Mouse (Mus musculus): ENCODE measurements at regions not wholly inside any gene's neighbourhood (a gene's known extent, or its start where the extent isn't known, plus 50 kb on each side); places are given as distances from the start of the nearest gene placed in this dataset.
"Not testable (repeated sequence)": the region's sequence is repeated elsewhere in the genome, so short reads cannot be mapped to it uniquely, and the experiment has no call there.

GRCm38 (mm10) chr2:53276435-53276834 is 84.9 kb downstream of the Arl6ip6 start:
- DNase-seq = no peak

DNA sequence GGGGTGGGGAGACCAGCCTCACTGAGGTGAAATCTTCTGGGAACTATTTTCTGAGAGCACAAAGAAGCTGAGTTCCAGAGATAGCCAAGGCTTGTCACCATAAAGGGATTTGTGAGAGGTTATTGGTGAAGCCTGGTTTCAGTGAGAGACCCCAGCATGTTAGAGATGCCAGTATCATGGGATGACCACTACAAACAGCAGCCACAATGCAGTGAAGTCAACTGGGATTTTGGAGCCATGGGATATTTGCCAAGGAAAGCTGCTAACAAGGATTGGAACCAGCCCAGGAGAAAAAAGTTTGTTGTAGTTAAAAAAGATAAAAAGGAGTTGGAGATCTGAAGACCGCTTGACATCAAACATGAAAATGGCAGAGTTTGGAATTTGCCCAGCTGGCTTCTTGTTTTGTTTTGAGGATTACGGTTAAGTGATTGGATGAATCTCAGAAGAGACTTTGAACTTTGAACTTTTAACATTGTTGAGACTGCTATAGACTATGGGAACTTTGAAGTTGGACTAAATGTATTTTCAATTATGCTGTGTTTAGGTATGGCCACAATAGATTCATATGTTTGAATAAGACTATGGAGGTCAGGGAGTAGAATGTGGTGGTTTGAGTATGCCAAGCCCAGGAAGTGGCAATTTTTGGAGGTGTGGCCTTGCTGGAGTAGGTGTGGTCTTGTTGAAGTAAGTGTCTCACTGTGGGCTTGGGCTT is 110.3 kb downstream of the Arl6ip6 start:
- DNase-seq = no peak

- peak in 1 of 2 experiments; percentile 5 for DNase-seq
Measured at GRCm38 (mm10) chr2:53330680-53331079, 139.2 kb downstream of the Arl6ip6 start.

- no peak for DNase-seq
Measured at GRCm38 (mm10) chr2:53359026-53359425, 167.5 kb downstream of the Arl6ip6 start.

- DNase-seq = peak; percentile 11 to 16
Measured at GRCm38 (mm10) chr2:53382348-53382747, 190.8 kb downstream of the Arl6ip6 start.

GRCm38 (mm10) chr2:53384545-53385176 is 193.1 kb downstream of the Arl6ip6 start:
- no peak for DNase-seq

DNA sequence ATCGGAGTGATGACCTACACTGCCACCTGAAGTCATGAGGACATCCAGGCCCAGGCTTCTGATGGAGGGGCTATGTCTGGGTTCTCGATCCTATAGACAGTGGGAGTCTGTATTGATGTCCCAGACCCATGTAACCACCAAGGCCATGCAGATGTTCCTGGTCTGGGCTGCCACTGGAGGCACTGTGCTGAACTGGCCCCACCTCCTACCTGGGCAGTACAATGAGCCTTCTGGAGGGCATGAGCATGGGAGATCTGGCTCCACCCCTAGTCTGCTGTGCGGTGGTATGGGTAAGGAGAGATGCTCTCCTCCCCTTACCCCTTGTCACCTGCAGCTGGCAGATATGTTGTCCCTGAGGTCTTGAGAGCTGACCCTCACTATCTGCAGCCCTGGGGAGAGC is 197.1 kb downstream of the Arl6ip6 start:
- DNase-seq = no peak

DNA sequence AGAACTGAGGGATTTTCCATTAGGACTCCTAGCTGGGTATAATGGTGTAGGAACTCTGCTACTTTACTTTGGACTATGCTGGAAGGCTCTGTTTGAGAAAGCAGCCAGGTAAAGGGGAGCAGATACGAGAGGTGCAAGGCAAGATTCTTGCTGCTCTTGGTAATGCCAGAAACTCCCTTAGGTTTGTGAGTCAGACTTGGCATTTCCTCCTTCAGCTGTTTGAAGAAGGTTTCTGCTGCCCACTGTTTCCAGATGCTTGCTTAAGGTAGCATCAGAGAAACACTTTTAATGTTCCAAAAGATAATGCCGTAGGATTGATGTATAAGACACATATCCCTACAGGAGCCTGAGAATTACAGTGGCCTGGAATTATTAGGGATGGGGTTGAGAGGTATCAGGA is 222.9 kb downstream of the Arl6ip6 start:
- DNase-seq = no peak

DNA sequence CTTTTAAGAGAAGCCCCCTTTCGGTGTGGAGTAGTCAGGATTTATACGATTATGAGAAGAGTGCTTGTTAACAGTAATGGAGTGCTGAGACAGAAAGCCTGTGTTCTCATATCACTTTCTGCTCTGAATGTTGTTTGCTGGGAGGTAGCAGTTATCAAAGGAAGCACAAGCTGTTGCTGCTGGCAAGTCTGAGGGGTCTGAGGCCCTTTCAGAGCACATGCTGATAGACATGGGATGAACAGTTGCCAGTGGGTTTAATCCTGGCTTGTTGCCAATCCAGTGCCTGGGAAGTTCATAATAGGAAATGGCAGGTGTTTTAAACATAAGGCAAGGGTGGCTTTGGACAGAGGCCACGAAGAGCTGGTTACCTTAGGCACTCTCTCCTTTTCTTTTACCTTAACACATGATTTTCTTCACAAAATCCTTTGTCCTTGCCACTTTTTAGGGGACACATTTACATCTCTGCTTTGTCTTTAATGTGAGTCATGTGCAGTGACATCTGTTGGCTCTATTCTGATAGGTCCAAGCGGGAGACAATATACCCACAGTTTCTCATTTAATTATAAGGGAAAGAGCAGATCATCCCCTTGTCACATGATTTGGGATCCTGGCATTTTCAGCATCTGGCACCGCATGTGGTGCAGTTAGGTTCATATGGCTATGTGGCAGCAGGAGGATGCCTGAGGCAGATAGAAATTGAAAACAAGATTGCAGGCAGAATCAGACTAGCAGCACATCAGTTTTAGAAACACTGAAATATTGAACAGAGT is 245.7 kb downstream of the Arl6ip6 start:
- DNase-seq = no peak

DNA sequence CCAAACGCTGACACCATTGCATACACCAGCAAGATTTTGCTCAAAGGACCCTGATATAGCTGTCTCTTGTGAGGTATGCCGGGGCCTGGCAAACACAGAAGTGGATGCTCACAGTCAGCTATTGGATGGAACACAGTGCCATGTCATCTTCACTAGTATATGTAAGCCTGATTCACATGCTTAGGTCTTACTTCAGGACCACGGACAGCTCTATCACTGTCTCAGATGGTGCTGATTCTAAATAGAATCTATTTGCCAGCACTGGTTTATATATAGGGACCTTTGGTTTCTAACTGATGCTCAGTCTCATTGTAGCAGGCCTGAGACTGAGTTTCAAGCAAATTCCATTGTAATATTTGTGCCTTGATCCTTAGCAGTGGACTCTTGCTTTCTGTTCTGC is 248.8 kb downstream of the Arl6ip6 start:
- not testable (repeated sequence) for DNase-seq

- DNase-seq = no peak
Measured at GRCm38 (mm10) chr2:53460265-53460664, 268.7 kb downstream of the Arl6ip6 start.

- DNase-seq = no peak
Measured at GRCm38 (mm10) chr2:53474455-53474854, 282.9 kb downstream of the Arl6ip6 start.

DNA sequence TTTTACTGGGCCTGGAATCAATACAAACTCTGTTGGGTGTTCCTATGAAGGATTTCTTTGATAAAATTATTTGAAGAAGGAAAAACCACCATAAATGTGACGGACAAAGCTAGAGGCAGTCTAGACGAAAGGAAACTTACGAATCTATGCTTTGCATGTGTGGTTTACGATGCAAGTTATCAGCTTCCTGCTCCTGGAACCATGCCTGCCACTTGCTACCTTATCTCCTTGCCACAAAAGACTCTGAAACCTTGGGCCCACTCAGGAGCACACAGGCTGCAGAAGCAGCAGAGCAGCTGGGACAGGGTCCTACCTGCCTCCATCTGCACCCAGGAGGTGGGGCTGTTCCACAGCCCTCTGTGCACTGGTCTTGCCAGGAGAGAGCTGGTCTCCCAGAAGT is 287.5 kb downstream of the Arl6ip6 start:
- DNase-seq = not testable (repeated sequence)

- no peak for DNase-seq
Measured at GRCm38 (mm10) chr2:53488301-53488700, 296.8 kb downstream of the Arl6ip6 start.

DNA sequence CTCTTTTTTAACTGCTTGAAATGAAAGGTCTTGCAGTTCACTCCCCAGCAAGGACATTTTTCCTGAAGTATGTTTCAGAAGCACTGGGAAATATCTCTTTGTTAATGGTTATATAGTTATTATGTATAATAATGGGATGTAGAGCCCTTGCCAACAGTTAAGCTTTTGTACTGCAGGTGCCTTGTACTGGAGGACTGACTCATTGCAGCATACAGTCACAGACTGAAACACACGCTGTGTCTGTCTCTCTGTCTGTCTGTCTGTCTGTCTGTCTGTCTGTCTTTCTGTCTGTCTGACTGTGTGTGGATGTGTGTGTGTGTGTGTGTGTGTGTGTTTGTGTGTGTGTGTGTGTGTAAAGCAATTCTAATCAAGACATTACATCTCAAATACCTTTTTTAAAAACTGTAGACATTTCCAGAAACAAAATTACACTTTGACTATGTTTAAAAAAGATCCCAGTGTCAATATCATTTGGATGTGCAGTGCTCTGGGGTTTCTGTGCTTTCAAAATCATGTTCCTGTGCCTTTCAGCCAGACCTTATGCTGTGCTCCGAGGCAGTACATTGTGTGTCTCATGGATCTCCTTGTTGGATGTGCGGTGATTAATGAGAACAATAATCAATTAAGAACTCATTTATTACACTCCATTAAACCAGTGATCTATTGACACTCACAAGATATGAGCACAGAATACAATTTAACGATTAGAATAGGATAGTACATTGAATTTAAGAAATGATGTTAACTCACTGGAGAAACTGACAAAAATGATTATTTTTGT is 299.5 kb downstream of the Arl6ip6 start:
- no peak for DNase-seq

DNA sequence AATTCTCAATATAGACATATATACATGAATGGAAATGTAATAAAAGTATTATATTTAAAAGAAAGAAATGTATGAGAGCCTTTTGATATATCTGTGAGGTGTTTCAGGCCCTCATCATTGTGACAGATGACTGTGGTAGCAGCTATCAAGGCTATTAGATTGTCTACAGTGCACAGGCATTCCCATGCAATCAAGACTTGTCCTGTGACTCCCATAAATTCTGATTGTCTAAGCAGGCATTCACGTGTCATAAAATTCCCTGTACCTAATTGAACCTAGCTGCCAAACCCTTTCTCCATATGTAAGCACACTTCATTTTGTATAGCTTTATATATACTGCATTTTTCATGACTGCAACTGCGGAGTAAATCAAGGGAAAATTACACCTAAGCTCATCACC is 301.3 kb downstream of the Arl6ip6 start:
- DNase-seq = no peak

DNA sequence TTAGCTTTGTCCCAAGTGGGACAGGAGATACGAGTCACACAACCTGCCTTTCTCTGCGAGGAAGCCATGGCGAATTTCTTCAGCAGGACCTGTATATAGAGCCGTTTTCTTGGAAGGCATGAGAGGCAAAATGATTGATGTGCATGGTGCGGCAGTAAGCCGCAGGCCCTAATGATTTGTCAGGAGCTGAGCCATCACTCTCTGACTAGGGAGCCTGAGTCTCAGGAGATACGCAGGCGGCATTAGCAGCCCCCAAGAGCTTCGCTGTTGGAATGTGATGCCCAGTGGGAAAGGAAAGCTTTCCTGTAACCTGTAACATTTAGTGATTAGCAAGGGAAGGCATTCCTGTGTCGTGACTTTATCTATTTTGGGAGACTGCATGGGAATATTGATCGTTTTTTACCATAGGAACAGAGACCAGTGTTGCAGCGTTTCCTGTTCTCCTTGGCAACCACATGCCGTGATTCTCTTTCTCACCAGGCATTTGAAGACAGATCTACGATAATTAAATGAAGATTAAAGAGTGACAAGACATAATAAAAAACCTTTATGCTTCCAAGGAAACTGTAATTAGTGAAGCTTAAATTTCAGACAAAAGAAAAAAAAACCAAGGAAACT is 310.2 kb downstream of the Arl6ip6 start:
- DNase-seq = no peak

DNA sequence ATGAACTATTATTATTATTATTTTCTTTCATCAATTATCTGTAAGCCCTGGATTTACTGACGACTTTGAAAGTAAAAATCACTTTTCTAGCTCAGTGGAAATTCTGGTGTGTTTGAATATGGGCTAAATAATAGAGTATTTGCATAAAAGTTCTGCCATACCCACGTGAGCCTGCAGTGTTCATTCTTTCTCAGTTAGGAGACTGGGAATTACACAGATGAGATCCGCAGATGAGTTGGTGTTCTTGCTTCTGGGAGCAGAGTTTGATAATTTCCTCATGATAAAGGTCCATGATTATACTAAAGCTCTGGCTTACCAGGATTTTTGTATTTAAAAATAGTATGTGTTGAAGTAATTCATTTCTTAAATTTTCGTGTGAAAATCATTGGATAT is 310.7 kb downstream of the Arl6ip6 start:
- DNase-seq = no peak

DNA sequence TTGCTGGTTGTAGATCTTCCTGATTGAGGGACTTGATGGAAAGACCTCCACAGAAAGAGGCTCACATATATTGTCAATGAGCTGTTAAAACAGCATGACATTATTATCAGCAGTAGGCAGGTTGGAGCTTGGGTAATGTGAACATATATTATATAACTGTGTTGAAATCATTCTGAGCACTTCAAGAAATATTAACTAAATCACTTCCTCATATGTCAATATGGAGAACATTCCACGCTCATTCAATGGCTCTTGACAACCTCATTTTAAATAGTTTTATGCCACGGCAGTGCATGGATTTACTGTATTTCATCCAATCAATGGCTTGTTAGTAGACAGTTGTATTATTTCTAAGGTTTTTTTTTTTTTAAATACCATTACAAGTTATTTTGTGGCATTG is 350.6 kb downstream of the Arl6ip6 start:
- no peak for DNase-seq

DNA sequence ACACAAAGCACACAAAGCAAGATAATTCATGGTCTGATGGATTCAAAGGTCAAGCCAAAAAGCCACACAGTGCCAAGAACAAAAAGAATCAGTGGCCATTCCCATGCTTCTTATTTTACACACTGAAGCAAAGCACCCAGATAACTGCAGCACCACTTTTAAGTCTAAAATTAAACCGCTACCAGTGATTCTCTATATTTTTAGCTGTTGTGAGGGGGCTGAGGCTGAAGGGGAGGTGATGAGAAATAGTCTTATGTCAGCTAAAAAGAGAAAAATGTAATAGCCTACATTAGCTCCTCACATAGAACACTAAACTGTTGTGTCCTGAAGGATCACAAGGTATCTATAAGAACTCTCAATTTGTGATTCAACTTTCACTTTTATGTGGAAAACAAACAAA is 382.5 kb downstream of the Arl6ip6 start:
- no peak for DNase-seq

DNA sequence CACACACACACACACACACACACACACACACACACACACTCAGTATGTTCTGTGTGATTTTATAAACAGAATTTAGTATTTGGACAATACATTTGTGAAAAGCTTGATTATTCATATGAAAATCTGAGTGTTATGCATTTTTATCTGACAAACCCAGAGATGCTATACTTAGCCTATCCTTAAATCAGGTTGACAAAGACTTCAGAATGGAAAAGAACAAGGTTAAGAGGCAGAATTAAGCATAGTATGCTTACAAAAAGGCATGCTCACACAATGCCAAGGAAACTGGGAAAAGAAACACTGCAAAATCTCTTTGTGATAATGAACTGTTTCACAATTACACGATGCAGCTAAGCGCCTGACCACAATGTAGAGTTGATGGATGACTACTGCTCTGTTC is 414.3 kb downstream of the Arl6ip6 start:
- DNase-seq = no peak

DNA sequence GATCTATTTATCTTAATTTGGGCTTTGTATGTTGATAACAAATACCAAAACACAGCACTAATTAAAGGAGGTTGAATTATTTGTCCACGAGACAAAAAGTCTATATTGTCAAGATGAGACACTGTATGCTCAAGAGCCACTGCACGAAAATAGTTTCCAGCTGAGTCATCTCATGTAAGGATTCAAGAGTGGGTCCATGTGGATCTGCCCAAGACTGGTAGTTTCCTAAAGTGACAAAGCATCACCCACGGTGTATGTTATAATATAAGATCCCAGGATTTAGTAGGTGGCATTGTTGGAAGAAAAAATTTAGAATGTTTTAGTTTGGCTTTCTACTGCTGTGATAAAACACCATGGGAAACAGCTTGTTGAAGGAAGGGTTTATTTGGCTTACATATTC is 428.2 kb downstream of the Arl6ip6 start:
- no peak for DNase-seq

Measured in lung, adult 18-20 months (tissue).